Mouse (Mus musculus): ENCODE measurements at regions not wholly inside any gene's neighbourhood (a gene's known extent, or its start where the extent isn't known, plus 50 kb on each side); places are given as distances from the start of the nearest gene placed in this dataset.

GRCm38 (mm10) chr12:54272696-54273095, 69.0 kb upstream of the Egln3 start:
- ATAC-seq (ENCODE audit: insufficient read depth, low FRiP score, low TSS enrichment) = no peak
- Histone ChIP-seq H3K9ac (ENCODE audit: low read length) (no peak overlapping the region), H3K4me3 (ENCODE audit: low read depth, low read length) (no peak overlapping the region), H3K27me3 (ENCODE audit: control insufficient read depth, insufficient read depth, low read length) (no peaks in the 10 kb centered on the region), H3K27ac (ENCODE audit: low read depth, low read length) (no peak overlapping the region), H3K4me1 (ENCODE audit: control insufficient read depth, insufficient read depth, low read length) (no peaks in the 10 kb centered on the region), H3K36me3 (ENCODE audit: control insufficient read depth, insufficient read depth, low read length) (no peaks in the 10 kb centered on the region), H3K4me2 (ENCODE audit: low read depth) (no peak overlapping the region), H3K9me3 (ENCODE audit: control insufficient read depth, low read length) (no peaks in the 10 kb centered on the region)
- WGBS = 83% methylated on average over 6 of the region's 6 CpGs
- DNase-seq (ENCODE audit: low spot score) = no peak

- Histone ChIP-seq H3K9ac (ENCODE audit: low read length) (no peak overlapping the region), H3K9me3 (ENCODE audit: control insufficient read depth, low read length) (no peaks in the 10 kb centered on the region), H3K4me2 (ENCODE audit: low read depth) (no peak overlapping the region), H3K4me3 (ENCODE audit: low read depth, low read length) (no peak overlapping the region), H3K27me3 (ENCODE audit: control insufficient read depth, insufficient read depth, low read length) (no peaks in the 10 kb centered on the region), H3K4me1 (ENCODE audit: control insufficient read depth, insufficient read depth, low read length) (no peaks in the 10 kb centered on the region), H3K36me3 (ENCODE audit: control insufficient read depth, insufficient read depth, low read length) (no peaks in the 10 kb centered on the region), H3K27ac (ENCODE audit: low read depth, low read length) (no peak overlapping the region)
- WGBS = 87% methylated on average over 2 of the region's 2 CpGs
- ATAC-seq (ENCODE audit: insufficient read depth, low FRiP score, low TSS enrichment) = no peak
- DNase-seq (ENCODE audit: low spot score) = no peak
Measured at GRCm38 (mm10) chr12:54272226-54272625, 68.6 kb upstream of the Egln3 start.

- Histone ChIP-seq H3K4me1 (ENCODE audit: control insufficient read depth, insufficient read depth, low read length) (0 out of 2 replicates have a peak, but pooled peaks cover 3% of the 10 kb centered on the region), H3K9ac (ENCODE audit: low read length) (no peak overlapping the region), H3K4me2 (ENCODE audit: low read depth) (no peak overlapping the region), H3K4me3 (ENCODE audit: low read depth, low read length) (no peak overlapping the region), H3K27me3 (ENCODE audit: control insufficient read depth, insufficient read depth, low read length) (no peaks in the 10 kb centered on the region), H3K9me3 (ENCODE audit: control insufficient read depth, low read length) (no peaks in the 10 kb centered on the region), H3K27ac (ENCODE audit: low read depth, low read length) (no peak overlapping the region), H3K36me3 (ENCODE audit: control insufficient read depth, insufficient read depth, low read length) (no peaks in the 10 kb centered on the region)
- DNase-seq (ENCODE audit: low spot score) = no peak
- no peak for ATAC-seq (ENCODE audit: insufficient read depth, low FRiP score, low TSS enrichment)
- 91% methylated on average over 3 of the region's 3 CpGs for WGBS
Measured at GRCm38 (mm10) chr12:54265852-54266251, 62.2 kb upstream of the Egln3 start.

- no peak overlapping the region for H3K9ac ChIP-seq (ENCODE audit: low read length)
- DNase-seq (ENCODE audit: low spot score) = no peak
- 75% methylated on average over 14 of the region's 14 CpGs for WGBS
Measured at GRCm38 (mm10) chr12:54264893-54265835, 61.5 kb upstream of the Egln3 start.

GRCm38 (mm10) chr12:54264418-54264733, 60.7 kb upstream of the Egln3 start:
- no peak for DNase-seq (ENCODE audit: low spot score)
- H3K27ac ChIP-seq (ENCODE audit: low read depth, low read length) = no peak overlapping the region
- ATAC-seq (ENCODE audit: insufficient read depth, low FRiP score, low TSS enrichment) = no peak
- 42% methylated on average over 4 of the region's 4 CpGs for WGBS
- no peaks in the 10 kb centered on the region for H3K9me3 ChIP-seq (ENCODE audit: control insufficient read depth, low read length)
- 0 out of 2 replicates have a peak, but pooled peaks cover 3% of the 10 kb centered on the region for H3K4me1 ChIP-seq (ENCODE audit: control insufficient read depth, insufficient read depth, low read length)
- H3K36me3 ChIP-seq (ENCODE audit: control insufficient read depth, insufficient read depth, low read length) = no peaks in the 10 kb centered on the region
- H3K4me2 ChIP-seq (ENCODE audit: low read depth) = no peak overlapping the region
- no peak overlapping the region for H3K9ac ChIP-seq (ENCODE audit: low read length)
- H3K4me3 ChIP-seq (ENCODE audit: low read depth, low read length) = no peak overlapping the region
- no peaks in the 10 kb centered on the region for H3K27me3 ChIP-seq (ENCODE audit: control insufficient read depth, insufficient read depth, low read length)

More at GRCm38 (mm10) chr12:54264893-54265835, 61.5 kb upstream of the Egln3 start:
- no peak overlapping the region for H3K4me2 ChIP-seq (ENCODE audit: low read depth)
- no peak overlapping the region for H3K4me3 ChIP-seq (ENCODE audit: low read depth, low read length)
- H3K27ac ChIP-seq (ENCODE audit: low read depth, low read length) = no peak overlapping the region
- no peaks in the 10 kb centered on the region for H3K36me3 ChIP-seq (ENCODE audit: control insufficient read depth, insufficient read depth, low read length)
- no peak for ATAC-seq (ENCODE audit: insufficient read depth, low FRiP score, low TSS enrichment)
- H3K27me3 ChIP-seq (ENCODE audit: control insufficient read depth, insufficient read depth, low read length) = no peaks in the 10 kb centered on the region
- H3K9me3 ChIP-seq (ENCODE audit: control insufficient read depth, low read length) = no peaks in the 10 kb centered on the region
- H3K4me1 ChIP-seq (ENCODE audit: control insufficient read depth, insufficient read depth, low read length) = 0 out of 2 replicates have a peak, but pooled peaks cover 3% of the 10 kb centered on the region

- no peak overlapping the region for H3K9ac ChIP-seq (ENCODE audit: low read length)
- H3K4me3 ChIP-seq (ENCODE audit: low read depth, low read length) = no peak overlapping the region
- H3K4me2 ChIP-seq (ENCODE audit: low read depth) = no peak overlapping the region
- 73% methylated on average over 13 of the region's 13 CpGs for WGBS
- no peak for ATAC-seq (ENCODE audit: insufficient read depth, low FRiP score, low TSS enrichment)
- H3K4me1 ChIP-seq (ENCODE audit: control insufficient read depth, insufficient read depth, low read length) = 0 out of 2 replicates have a peak, but pooled peaks cover 3% of the 10 kb centered on the region
- no peak overlapping the region for H3K27ac ChIP-seq (ENCODE audit: low read depth, low read length)
- DNase-seq (ENCODE audit: low spot score) = no peak
- no peaks in the 10 kb centered on the region for H3K9me3 ChIP-seq (ENCODE audit: control insufficient read depth, low read length)
- H3K27me3 ChIP-seq (ENCODE audit: control insufficient read depth, insufficient read depth, low read length) = no peaks in the 10 kb centered on the region
- H3K36me3 ChIP-seq (ENCODE audit: control insufficient read depth, insufficient read depth, low read length) = no peaks in the 10 kb centered on the region
Measured at GRCm38 (mm10) chr12:54263733-54264417, 60.2 kb upstream of the Egln3 start.

- Histone ChIP-seq H3K4me3 (ENCODE audit: low read depth, low read length) (no peak overlapping the region), H3K27me3 (ENCODE audit: control insufficient read depth, insufficient read depth, low read length) (no peaks in the 10 kb centered on the region), H3K9ac (ENCODE audit: low read length) (no peak overlapping the region), H3K4me1 (ENCODE audit: control insufficient read depth, insufficient read depth, low read length) (0 out of 2 replicates have a peak, but pooled peaks cover 3% of the 10 kb centered on the region), H3K36me3 (ENCODE audit: control insufficient read depth, insufficient read depth, low read length) (no peaks in the 10 kb centered on the region), H3K4me2 (ENCODE audit: low read depth) (no peak overlapping the region), H3K9me3 (ENCODE audit: control insufficient read depth, low read length) (no peaks in the 10 kb centered on the region), H3K27ac (ENCODE audit: low read depth, low read length) (no peak overlapping the region)
- ATAC-seq (ENCODE audit: insufficient read depth, low FRiP score, low TSS enrichment) (no peak), DNase-seq (ENCODE audit: low spot score) (no peak)
- 77% methylated on average over 11 of the region's 11 CpGs for WGBS
Measured at GRCm38 (mm10) chr12:54262236-54263005, 58.8 kb upstream of the Egln3 start.

- no peaks in the 10 kb centered on the region for H3K36me3 ChIP-seq (ENCODE audit: control insufficient read depth, insufficient read depth, low read length)
- H3K4me1 ChIP-seq (ENCODE audit: control insufficient read depth, insufficient read depth, low read length) = peaks cover 3% of the 10 kb centered on the region; the same call in 1 of the 2 replicates
- no peak overlapping the region for H3K9ac ChIP-seq (ENCODE audit: low read length)
- H3K4me3 ChIP-seq (ENCODE audit: low read depth, low read length) = no peak overlapping the region
- DNase-seq (ENCODE audit: low spot score) = no peak
- 93% methylated on average over 5 of the region's 5 CpGs for WGBS
- no peaks in the 10 kb centered on the region for H3K9me3 ChIP-seq (ENCODE audit: control insufficient read depth, low read length)
- no peak overlapping the region for H3K4me2 ChIP-seq (ENCODE audit: low read depth)
- no peaks in the 10 kb centered on the region for H3K27me3 ChIP-seq (ENCODE audit: control insufficient read depth, insufficient read depth, low read length)
- H3K27ac ChIP-seq (ENCODE audit: low read depth, low read length) = no peak overlapping the region
- ATAC-seq (ENCODE audit: insufficient read depth, low FRiP score, low TSS enrichment) = no peak
Measured at GRCm38 (mm10) chr12:54261426-54261825, 57.8 kb upstream of the Egln3 start.
